Comparison of ENCODE assay signal across 8 mouse cellular contexts in the genomic region with DNA sequence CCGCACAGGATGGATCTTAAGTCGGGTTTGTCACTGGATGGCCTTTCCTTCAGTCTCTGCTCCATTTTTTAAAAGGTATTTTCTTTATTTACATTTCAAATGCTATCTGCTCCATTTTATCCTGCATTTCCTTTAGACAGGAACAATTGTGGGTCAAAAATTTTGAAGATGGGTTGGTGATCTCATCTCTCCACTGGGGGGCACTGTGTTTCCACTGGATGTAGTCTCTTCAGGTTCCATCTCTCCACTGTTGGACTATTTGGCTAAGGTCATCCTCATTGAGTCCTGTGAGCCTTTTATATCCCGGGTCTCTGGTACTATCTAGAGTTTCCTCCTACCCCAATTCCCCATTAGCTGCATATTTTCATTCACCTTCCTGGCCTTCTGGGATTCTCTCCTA.
A peak's percentile ranks its signal among the peaks of the same experiment; 100 is the strongest.
DNase-seq lines count a peak whose midpoint lies in the region; TF ChIP-seq lines count a peak whose summit lies in the region.
"Had no signal": no experiment of that assay in that cellular context is flagged by ENCODE, and none has a peak within 500 bp of the region (broad histone marks: within the 10 kb centered on the region; RNA-seq: fewer than 3 reads in every experiment).

No protein-coding gene starts in this region.

- DNase-seq in kidney, adult 8-10 months: peak; percentile 14 to 48
- DNase-seq in kidney, postnatal 4 days: no peak
- DNase-seq in 3T3-L1 (ENCODE audit: low read depth, low spot score) (peak; percentile 24), 416B (ENCODE audit: low read depth) (peak; percentile 43)
- DNase-seq in brain, embryonic 14.5 days (ENCODE audit: low read depth): peak; percentile 0
- DNase-seq in yolk sac, embryonic 10.5 days (ENCODE audit: low spot score): no peak
- no peak for DNase-seq in gastrocnemius, postnatal 25 days
- DNase-seq: thymus, adult 18-20 months had no signal

- no peak for TF ChIP-seq POLR2A in brain, embryonic 14.5 days (IDR thresholded peaks at IDR 0.05; ENCODE audit: borderline replicate concordance, extremely low read depth, insufficient read depth, insufficient read length, poor library complexity, severe bottlenecking)

- TF ChIP-seq CTCF in brain, embryonic 14.5 days (IDR thresholded peaks at IDR 0.05; ENCODE audit: borderline replicate concordance, extremely low read depth, insufficient read depth, insufficient read length): no peak

Comparison
In these comparisons a context has a peak if more than half of its experiments do, and no peak if none do; other contexts are left out.
1. DNase-seq: peak in kidney, adult 8-10 months (2 of 2), 3T3-L1 (single experiment), 416B (single experiment) and brain, embryonic 14.5 days (single experiment); none in kidney, postnatal 4 days (0 of 2), yolk sac, embryonic 10.5 days (single experiment) and gastrocnemius, postnatal 25 days (single experiment).